Mouse (Mus musculus) spleen, adult 2 months (tissue): Measurements from ENCODE around the gene Rell1.

Source experiments
- CTCF ChIP-seq: fragments of 200-500 bp; IDR thresholded peaks from 2 replicates; pipeline ENCODE4 v1.5.1; 2011; ENCODE audit warnings: mild to moderate bottlenecking, inconsistent platforms; ENCODE audit not compliant: insufficient read depth, insufficient read length, insufficient replicate concordance; ENCODE audit errors: extremely low read depth
- POLR2A ChIP-seq: fragments of 200-500 bp; IDR thresholded peaks from 2 replicates; pipeline ENCODE4 v1.6.1; 2011; ENCODE audit warnings: low read depth, low read length, inconsistent platforms

GRCm38 (mm10) chr5:63947526-63947925 is 21.2 kb downstream of the Rell1 start:
- no peak for TF ChIP-seq CTCF
- TF ChIP-seq POLR2A: no peak
